Mouse (Mus musculus) frontal cortex, postnatal 14 days (tissue): Measurements from ENCODE around the gene Gm45785.

Experiments used
- DNase-seq, 2 experiments: peaks; one replicate each; pipeline ENCODE4 v3.0.0; 2022; ENCODE audit warnings: low spot score in 2 of 2

The Gm45785 gene

DNA sequence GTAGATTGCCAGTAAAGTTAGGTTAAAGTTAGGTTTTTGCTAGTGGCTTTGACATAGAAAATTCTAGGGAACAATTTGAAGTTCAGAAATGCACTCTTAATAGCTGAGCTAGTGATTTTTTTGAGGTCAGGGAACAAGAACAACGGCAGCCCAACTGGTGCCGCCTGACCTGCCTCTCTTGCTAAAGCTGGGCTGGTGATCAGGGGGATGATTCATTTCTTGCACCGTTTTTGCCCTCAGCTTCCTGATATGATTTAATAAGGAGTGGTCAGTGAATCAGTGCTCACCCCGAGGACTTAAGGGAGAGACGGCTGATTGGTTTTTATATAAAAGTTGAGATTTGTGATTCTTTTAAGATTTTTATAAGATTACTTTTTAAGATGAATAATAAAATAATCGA, 24.7 kb downstream of the Gm45785 start:
- no peak for DNase-seq

DNA sequence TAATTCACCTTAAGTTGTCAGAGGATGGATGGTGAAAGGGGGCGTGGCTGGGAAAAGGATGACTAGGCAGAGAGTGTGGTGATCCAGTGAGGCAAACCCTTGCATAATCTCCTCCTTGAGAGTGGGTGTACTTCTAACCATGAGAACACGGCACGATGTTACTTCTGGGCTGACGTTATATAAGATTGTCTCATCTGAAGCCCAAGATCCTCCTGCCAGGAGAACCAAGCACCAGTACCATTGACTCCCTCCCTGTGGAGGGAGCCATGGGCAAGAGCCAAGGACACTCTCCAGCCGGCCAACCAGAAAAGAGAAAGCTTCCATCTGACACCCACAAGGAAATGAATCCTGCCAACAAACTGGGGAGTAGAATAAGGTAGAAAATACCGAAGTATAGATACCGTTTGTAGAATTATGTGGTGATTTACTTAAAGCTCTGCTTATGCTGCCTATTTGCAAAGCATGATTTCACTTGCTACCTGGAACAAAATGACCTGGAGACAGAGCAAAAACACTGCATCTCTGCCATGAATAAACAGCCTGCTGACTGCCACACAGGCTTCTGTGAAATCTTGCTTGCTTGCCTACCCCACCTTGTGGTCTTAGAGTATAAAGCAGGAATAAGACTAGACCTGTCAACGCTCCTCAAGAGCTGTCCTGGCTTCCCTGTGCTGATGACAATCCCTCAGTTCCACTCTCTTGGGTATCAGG, 27.8 kb downstream of the Gm45785 start:
- no peak for DNase-seq

DNA sequence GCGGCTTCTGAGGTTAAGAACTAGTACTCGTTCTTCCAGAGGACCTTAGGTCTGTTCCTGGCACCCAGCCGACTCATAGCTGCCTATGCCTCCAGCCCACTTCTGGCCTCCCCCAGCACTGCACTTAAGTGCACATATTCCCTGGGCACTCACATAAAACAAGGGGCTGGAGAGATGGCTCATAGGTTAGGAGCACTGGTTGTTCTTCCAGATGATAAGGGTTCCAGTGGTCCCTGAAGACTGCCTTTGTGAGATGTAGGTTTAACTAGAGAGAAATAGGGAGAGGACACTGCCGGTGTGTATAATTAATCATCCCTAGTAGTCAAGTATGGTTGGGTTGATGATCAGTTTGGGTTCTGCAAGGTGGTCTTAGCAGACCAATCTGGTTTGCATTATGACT, 33.4 kb downstream of the Gm45785 start:
- DNase-seq = no peak

DNA sequence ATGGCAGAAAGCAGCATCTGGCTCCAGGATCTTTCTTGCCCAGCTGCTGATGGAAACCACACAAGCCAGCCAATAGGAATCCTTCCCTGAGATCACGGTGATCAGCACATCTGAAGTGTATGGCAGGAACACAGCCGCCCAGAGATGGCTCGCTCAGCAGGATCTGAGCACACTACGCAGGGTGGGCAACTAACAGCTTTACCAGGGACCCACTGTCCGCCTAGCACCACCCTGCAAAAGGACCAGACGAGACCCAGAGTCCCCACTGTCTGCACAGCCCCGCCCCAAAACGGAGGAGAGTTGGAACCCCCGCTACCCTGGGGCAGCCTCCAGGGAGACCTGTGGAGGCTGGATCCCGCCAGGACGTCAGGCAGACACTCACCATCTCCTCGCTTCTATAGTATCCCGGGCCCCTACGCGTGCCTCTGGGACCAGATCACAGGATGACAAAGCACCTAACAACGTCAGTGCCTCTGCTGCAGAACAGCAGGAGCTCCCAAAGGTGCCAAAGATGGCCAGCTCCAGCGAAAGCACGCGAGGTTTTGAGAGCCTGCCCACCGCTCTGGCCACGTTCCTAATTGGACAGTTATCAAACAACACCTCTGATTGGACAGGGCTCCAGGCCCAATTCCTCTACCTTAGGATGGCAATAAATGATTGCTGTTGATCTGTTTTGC, 34.3 kb downstream of the Gm45785 start, which contains the start of gene Zfp941:
Gene Zfp941, minus strand, starts transcription at position 526 of the 677 bp plus-strand sequence.
- peak; percentile 48 to 71 for DNase-seq

DNA sequence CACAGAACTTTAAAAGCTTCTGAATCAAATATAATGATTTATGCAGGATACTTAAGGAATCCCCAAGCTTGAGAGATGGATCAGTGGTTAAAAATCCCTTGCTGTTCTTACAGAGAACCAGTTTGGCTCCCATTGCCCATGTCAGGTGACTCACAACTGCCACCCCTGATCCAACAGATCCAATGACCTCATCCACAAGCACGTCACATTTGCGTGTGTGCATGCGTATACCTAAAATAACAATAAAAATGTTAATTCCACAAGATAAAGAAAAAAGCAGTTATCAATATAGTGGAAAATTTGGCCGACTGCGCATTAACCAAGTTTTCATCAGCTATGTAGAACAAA, 34.9 kb downstream of the Gm45785 start:
- no peak for DNase-seq

DNA sequence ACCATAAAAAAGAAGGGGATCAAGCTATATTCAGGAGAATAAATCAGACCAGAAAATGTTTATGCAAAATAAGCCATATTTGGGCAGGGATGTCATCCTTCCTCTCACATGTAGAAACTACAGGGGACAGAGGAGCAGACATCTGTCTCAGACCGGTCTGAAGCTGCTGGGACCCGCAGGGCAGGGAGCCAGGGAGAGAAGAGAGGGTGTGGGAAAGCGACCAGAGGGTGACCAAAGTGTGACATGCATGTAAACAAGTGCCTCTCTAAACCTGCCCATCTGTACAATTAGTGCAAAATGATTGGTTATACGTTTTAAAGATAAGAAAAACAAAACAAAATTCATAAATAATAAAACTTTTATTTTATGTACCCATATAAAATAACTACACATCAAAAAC, 36.0 kb downstream of the Gm45785 start:
- DNase-seq = no peak

DNA sequence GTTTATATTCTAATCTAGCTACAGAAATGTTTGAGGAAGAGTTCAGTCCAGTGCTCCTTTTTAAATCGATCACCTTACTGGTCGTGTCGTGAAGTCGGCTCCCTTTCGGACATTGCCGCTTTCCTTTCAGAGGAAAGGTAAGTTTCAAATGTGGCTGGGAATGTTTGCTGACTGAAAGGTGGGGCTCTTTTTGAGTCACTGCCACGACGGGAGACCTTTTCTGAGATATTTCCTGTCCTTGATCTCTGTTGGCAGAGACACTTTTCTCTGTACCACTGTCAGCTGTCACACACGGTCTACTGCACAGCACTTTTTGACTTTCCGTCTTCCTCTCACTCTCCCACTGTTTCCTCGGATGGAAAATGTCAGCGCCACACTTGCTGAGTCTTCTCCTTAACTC, 43.3 kb downstream of the Gm45785 start:
- no peak for DNase-seq

DNA sequence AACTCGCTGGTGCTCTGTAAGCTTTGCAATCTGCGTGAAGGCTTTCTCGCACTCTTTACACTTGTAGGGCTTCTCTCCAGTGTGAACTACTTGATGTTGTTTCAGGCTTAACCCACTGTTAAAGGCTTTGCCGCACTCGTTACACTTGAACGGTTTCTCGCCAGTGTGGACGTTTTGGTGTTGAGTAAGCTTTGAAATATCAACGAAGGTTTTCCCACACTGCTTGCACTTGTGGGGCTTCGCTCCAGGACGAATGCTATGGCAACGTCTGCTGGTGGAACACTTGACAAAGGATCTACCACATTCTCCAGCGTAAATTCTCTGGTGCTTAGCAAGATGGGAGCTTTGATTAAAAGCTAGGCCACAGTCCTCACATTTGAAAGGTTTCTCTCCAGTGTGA, 44.4 kb downstream of the Gm45785 start:
- peak in 1 of 2 experiments; percentile 35 for DNase-seq

DNA sequence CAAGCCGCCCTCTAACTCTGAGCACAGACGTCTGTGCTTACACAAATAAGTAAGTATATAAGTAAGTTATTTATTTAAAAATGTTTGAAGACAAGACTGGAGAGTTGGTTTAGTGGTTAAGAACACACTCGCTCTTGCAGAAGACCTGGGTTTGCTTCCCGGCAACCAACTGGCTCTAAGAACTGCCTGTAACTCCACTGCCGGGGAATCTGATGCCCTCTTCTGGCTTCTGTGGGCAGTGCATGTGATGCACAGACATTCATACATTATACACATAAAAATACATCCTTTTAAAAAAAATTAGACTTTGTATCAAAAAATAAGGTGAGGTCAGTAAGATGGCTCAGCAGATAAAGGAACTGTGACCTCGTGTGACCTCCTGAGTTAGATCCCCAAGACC, 45.6 kb downstream of the Gm45785 start:
- DNase-seq = no peak

DNA sequence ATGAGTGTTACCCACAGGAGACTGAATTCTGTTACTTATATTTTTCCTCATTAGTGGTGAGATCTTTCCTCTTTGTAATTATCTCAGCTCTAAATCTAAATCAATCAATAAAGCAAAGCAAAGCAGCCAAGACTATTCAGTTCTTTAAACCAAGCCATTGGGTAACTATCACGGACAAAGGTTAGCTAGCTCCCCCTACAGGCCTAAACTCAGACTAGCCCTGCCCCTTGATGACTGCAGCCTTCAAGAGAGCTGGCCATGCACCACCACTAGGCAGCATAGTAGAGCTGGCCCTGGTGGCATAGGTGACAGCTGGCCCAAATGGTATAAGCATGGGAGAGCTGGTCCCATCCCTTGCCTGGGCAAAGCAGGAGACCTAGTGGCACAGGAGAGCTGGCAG, 50.4 kb downstream of the Gm45785 start:
- DNase-seq = peak in 1 of 2 experiments; percentile 34

DNA sequence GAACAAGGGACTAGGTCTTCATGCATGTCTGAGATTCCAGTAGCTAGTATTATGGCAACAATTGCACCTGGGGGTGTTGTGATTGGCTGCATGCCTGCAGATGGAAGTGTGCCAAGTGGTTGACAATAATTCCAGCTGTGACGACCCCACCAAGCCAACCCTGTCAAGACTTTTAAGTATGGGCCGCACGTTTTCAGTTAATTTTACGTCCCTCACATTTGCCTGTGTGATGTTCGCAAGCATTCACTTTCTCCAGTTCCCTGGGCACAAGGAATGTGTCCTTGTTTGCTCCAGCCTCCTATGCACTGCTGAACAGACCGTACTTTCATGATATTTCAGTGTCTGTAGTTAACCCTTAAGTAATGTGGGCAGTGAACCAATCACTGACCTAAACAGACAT, 53.5 kb downstream of the Gm45785 start:
- DNase-seq = no peak

DNA sequence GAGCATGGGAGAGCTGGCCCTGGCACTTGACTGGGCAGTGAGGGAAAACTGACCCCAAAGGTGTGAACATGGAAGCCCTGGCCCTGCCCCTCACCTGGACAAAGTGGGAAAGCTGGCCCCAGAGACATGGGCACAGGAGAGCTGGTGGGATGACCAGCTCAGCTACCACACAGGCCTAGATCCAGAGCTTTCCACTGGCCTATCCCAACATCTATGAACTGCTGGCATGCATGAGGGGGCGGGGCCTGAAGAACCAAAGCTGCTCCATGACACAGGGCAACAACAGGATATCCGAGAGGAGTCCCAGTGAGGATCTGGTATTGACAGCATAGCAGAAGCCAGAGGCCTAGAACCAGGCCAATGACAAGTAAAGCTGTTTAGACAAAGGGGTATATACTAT, 57.9 kb downstream of the Gm45785 start:
- DNase-seq = no peak

DNA sequence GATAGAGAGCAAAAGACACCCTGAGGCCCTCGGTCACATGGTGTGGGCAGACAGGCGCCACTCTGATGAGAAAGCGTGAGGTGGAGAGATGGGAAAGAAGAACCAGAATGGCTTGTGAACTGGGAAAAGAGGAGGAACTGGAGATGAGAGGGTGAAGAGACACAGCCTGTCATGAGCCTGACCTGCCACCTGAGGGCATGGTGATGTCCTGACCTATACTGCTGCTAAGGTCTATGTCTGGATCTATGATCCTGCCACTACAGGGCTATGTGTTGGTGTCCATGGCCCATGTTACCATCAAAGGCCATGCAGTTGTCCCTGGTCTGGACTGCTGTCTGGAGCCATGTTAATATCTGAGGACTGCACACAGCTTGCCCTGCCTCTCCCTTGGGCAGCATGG, 58.5 kb downstream of the Gm45785 start:
- DNase-seq = no peak

DNA sequence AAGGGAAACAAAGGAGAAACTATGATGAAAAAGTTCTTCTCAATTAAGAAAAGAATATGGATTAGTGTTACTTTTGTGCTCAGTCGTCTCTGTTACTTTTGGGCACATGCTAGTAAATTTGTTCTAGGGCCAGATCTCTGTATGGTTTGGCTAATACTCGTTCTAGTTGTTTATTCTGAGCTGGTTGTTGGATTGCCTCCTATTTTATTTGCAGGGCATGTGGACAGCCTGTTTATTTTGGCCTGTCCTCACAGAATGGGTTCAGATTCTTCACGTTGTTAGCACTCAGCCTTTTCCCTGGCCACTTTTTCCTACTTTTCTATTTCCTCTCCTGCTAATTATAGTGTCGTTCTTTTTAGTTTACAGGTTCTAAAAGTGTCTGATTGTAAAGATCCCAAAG, 62.6 kb downstream of the Gm45785 start:
- DNase-seq = no peak

DNA sequence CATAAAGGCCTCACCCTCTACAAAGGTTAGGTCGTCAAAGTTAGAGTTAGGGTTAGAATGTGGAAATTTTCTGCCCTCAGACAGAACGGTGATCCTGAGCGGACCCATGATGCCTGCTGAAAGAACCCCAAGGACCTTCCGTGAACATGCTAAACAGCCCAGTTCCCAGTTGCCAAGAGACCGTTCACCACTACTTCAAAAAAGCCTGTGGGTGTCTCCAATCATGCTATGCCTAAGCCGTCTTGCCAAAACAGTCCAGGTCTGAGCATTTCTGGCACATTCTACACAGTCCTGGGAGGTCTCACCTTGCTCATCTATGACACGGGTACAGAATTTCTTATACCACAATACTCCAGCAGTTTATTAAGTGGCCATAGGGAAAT, 68.1 kb downstream of the Gm45785 start:
- no peak for DNase-seq

DNA sequence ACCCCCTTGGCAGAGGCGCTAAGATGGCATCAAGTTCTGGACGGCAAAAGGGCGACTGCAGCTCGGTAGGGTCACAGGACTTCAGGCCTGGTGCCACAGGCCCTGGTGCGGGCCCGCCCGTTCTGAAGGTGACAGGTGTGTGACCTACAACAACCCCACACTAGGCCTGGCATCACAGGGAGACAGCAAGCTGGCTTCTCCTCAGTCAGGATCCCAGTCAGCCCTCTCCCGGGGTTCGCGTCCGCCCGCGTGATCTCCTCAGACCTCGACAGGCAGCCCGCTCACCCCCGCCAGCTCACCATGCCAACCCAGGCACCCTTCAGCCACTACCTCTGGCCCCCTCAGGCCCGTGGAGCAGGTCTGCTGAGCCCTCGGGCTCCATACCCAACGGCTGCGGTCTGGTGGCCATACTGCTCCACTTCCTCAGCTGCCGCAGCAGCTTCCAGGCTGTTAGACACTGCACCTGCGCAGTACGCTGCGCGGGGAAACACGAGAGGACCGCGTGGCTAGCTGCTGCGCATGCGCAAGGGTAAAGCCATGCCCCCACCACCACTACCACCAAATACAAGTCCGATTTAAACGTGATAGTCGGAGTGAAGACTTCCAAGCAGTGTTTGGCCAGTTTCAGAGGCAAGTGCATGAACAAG, 68.6 kb downstream of the Gm45785 start, which contains the start of gene Syce1:
Gene Syce1, minus strand, starts transcription at position 447 of the 647 bp plus-strand sequence.
- no peak for DNase-seq

DNA sequence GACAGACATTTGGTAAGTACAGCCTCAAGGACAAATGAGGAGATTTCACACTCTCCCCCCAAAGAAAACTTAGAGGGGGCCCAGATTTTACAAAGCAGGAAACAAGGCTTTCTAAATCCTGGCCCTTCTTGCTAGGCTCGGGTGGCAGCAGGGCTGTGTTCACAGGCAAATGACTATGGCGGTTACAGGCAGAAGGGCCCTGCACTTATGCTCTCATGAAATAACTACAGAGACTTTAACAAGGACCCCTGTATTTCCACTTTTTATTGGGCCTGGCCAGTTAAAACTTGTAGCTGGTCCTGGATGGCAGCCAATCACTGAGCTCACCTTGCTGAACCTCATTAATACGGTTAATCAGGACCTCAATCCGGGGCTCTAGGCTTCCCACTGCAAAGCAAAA, 75.6 kb downstream of the Gm45785 start:
- DNase-seq = no peak
